Mouse (Mus musculus): Measurements from ENCODE around the gene Itgbl1.
"Not testable (repeated sequence)": the region's sequence is repeated elsewhere in the genome, so short reads cannot be mapped to it uniquely, and the experiment has no call there.

The Itgbl1 gene

GRCm38 (mm10) chr14:123659921-123660385, at the start of gene Itgbl1:
Gene Itgbl1, plus strand, starts transcription at chr14:123659971.
- no peak for DNase-seq (ENCODE audit: extremely low read depth, low read depth)

- DNase-seq (ENCODE audit: extremely low read depth, low read depth), result no peak
These were observed 36.8 kb upstream of the Itgbl1 start for GRCm38 (mm10) chr14:123622969-123623368.

DNA sequence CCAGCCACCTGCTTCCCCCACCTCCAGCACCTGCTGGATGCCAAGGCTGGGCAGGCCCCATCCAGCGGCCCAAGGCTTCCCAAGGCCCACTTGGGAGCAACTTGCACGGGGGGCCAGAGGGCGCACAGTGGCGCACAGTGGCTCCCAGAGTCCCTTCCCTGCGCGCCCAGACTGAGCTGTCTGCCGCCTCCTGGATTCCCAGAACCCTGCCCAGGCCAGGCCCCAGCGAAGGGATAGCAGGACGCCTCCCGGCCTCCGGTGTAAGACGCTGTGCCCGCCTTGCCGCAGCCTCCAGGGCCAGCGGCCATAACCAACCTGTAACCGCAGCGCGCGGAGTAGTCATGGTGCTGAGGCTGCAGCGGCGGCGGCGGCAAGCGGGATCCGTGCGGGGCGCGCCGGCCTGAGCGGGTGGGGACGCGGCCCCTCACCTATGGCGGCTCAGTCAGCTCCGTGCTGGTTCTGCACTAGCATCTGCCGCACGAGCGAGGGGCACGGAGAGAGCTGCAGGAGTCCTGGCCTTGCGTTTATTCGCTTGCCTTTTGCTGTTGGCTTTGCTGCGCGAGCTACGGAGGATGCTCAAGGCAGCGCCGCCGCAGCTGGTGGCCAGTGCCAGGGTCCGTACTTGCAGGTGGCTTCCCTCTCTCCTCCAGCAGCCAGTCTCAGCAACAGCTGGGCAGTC, 33.1 kb upstream of the Itgbl1 start, which contains the start of gene Nalcn:
Gene Nalcn (minus strand): TSS at position 644 of the 679 bp plus-strand sequence.
- no peak for DNase-seq (ENCODE audit: extremely low read depth, low read depth)

- no peak for DNase-seq (ENCODE audit: extremely low read depth, low read depth)
These were observed 32.6 kb upstream of the Itgbl1 start for GRCm38 (mm10) chr14:123627180-123627562.

DNA sequence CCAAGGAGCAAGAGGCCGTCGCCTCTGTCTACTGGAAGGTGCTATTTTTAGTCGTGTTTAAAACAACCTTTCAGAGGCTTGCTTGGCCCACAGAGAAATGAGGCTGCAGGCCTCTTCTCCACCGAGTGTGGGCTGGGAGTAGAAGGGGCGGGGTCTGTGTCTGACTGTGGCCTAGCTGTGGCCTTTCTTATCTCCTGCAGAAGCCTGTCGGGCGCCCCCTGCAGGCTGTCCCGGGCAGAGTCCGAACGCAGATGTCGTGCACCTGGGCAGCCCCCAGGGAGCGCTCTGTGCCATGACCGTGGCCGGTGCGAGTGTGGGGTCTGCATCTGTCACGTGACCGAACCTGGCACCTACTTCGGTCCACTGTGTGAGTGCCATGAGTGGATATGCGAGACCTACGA, 1.3 kb downstream of the Itgbl1 start:
- DNase-seq (ENCODE audit: extremely low read depth, low read depth), result no peak

DNA sequence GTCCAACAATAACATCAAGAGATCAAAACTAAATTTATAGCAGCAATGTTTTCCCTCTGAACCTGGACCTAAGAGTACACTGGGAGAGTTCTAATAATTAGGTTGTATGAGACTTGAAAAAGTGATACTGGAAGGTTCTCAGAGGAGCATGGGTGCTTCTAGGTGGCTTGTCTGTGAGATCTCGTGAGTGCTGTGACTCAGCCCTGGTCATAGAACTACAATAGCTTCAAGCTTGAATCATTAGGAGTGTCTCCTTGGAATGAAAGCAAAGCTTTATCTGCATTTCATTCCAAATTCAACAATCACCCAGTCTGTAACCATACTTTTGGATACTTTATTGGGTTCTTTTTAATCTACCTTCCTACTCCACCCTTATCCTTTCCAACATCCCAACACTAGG, 2.6 kb downstream of the Itgbl1 start:
- DNase-seq (ENCODE audit: extremely low read depth, low read depth), result no peak

DNA sequence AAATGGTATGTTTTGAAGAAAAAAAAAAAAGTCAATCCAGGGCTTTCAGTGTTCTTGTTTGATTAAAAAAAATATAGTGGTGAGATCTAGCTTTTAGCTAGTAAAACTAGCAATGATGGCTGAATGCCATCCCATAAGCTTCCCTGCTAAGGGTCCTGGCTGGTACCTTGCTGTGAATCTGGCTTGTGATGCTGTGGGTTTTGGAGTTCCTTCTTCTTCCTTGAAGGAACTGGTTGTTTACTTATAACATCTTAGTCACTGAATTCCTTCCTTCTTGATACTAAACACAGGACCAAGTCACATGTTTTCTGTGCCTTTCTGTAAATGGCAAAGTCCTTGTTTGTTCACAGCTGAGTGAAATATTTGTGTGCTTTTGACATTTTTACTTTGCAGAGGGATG, 3.4 kb downstream of the Itgbl1 start:
- no peak for DNase-seq (ENCODE audit: extremely low read depth, low read depth)

DNA sequence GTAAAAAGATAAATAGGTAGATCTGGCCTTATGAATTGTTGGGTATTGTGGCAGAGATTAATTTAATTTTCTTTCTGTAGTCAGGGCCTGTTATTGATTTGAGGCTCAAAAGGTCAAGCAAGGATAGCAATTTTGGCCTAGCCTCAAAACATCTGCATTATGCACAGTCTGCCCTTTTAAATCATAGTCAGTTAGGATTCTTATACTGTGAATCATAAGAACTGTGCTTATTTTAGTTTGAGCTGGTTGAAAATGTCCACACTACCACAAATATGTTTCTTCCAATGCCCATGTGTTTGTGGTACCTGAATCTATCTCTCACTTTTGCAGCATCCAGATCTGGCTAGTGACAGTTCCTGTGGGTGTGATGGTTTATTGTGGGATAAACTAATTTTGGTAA, 4.7 kb downstream of the Itgbl1 start:
- no peak for DNase-seq (ENCODE audit: extremely low read depth, low read depth)

DNA sequence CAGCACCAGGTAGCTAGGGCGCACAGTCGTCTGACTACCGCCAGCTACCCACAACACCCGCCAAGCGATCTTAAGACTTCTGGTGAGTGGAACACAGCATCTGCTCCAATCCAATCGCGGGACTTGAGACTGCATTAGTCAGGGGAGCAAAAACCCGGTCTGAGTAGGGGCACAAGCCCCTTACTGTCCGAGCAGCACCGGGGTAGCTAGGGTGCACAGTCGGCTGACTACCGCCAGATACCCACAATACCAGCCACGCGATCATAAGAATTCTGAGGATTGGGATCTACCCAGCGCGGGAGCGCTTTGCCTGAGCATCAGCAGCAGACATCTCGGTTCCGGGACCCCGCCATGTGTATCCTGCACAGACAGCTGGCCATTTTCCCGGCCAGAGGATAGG, 11.3 kb downstream of the Itgbl1 start:
- not testable (repeated sequence) for DNase-seq (ENCODE audit: extremely low read depth, low read depth)

DNA sequence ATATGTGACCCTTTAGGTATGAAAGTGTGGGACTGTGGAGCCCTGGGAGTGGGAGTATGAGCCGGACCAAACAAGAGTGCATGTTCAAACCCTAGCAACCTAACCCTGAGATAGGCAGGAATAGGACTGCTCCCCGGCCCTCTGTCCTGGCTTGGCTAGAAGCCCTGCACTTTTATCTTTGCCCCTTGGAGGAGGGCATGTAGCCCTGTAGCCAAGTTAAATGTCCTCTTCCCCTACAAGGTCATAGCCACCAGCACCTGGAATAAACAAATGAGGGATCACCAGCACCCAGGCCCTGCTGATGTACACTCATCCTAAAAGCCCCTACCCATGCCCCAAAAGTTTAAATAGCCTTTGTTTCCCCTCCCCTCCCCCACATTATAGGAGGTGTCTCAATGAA, 18.3 kb downstream of the Itgbl1 start:
- DNase-seq (ENCODE audit: extremely low read depth, low read depth), result no peak

GRCm38 (mm10) chr14:123714751-123715150, 55.0 kb downstream of the Itgbl1 start:
- no peak for DNase-seq (ENCODE audit: extremely low read depth, low read depth)

GRCm38 (mm10) chr14:123742055-123742454, 82.3 kb downstream of the Itgbl1 start:
- DNase-seq (ENCODE audit: extremely low read depth, low read depth), result no peak

DNA sequence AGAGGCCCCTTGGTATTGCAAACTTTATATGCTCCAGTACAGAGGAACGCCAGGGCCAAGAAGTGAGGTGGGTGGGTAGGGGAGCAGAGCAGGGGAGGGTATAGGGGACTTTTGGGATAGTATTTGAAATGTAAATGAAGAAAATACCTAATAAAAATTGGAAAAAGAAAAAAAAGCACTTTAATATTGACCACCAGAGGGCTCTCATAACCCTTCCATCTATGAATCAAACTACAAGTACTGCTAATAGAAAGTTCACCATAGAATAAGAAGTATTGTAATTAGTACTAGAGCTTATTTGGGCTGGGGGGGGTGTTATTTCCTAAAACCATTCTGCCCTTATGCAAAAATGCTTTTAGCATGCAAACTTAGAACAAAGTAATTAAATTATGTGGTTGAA, 91.2 kb downstream of the Itgbl1 start:
- DNase-seq (ENCODE audit: extremely low read depth, low read depth), result no peak

DNA sequence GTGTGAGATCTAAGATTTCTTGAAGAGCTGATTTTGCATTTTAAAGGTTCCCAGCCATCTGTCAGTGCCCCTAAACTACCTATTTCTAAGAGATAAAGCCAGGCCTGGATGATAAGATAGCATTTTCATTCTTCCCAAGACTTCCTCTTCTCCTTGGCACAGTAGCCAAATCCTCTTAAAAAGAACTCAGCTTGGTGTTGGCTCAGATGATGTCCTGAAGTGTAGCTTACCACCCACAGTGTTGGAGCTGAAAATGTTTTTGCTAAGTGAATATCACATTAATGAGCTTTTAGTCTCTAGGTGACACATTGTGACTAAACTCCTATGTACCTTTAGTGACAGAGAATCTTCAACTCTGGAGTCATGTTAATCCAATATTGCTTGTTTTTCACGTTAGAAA, 99.8 kb downstream of the Itgbl1 start:
- no peak for DNase-seq (ENCODE audit: extremely low read depth, low read depth)

DNA sequence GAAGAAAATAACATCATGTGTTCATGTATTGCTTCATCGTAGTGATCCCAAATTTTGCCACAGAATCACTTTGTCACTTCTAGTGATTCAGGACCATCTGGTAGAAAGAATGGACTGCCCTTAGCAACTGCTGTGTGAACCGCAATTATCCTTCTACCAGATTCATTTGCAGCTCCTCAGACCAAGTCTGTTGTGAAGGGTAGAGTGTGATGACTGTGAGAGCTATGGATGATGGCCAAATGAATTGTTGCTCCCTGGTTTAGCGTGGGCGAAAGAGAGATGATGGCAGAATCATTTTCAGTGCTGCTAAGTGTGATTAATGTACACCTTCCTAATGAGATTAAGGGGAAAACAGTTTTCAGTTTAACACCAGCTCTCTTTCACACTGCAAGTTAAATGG, 100.3 kb downstream of the Itgbl1 start:
- no peak for DNase-seq (ENCODE audit: extremely low read depth, low read depth)

- DNase-seq (ENCODE audit: extremely low read depth, low read depth), result no peak
These were observed 142.0 kb downstream of the Itgbl1 start for GRCm38 (mm10) chr14:123801744-123802143.

- no peak for DNase-seq (ENCODE audit: extremely low read depth, low read depth)
These were observed 177.9 kb downstream of the Itgbl1 start for GRCm38 (mm10) chr14:123837662-123838061.

- DNase-seq (ENCODE audit: extremely low read depth, low read depth), result no peak
These were observed 184.1 kb downstream of the Itgbl1 start for GRCm38 (mm10) chr14:123843675-123844425.

- DNase-seq (ENCODE audit: extremely low read depth, low read depth), result no peak
These were observed 204.8 kb downstream of the Itgbl1 start for GRCm38 (mm10) chr14:123864531-123864930.

DNA sequence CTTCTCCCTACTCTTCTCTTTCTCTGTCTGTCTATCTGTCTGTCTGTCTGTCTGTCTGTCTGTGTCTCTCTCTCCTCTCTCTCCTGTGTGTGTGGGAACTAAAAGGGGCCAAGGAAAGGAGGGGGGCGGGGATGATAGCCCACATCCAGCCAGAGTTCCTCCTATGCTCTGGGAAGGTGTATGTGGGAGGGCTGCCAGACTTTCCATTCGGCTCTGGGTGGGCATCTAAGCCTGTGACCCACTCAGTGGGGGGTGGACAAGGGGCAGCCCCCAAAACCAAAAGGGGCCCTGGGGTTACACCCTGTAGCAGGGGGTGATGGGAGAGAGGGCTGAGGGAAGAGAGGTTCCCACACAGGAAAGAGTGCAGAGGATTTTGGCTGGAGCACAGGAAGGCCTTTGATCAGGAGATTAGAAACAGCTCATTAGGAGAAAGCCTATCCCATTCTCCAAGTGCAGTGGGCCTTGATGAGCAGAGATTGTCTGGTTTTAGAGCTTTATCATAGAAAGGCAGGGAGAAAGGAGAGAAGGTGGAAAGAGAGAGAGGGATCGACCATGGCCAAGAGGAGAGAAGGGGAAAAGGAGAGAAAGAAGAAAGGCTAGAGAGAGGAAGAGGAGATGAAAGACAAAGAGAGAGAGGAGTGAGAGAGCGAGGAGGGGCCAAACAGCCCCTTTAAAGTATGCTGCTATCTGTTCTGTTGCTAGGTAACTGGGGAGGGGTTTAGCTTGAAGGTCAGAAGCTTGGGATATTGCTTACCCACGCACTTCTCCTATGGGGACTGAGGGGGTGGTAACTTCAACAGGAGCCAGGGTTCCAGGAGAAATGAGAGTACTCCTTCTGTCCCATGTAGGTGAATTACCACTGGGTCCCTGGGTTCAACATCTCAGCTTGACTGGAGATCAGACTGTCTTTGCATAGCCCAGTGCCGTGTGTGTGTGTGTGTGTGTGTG, 206.3 kb downstream of the Itgbl1 start:
- no peak for DNase-seq (ENCODE audit: extremely low read depth, low read depth)

GRCm38 (mm10) chr14:123927903-123928302, 268.1 kb downstream of the Itgbl1 start:
- no peak for DNase-seq (ENCODE audit: extremely low read depth, low read depth)

- no peak for DNase-seq (ENCODE audit: extremely low read depth, low read depth)
These were observed 306.8 kb downstream of the Itgbl1 start for GRCm38 (mm10) chr14:123966531-123966930.
